Mouse (Mus musculus) granulocyte monocyte progenitor cell, adult 5-6 weeks (primary cell): Measurements from ENCODE around the gene Coro2a. TPM values are rescaled to one million over a fixed set of nuclear protein-coding genes. Genes with fewer than 3 reads are reported as not detected.

ENCODE experiments used
- ATAC-seq: replicated peaks from 2 replicates; pipeline ENCODE4 v1.8.0; 2016; ENCODE audit warnings: mild to moderate bottlenecking, moderate TSS enrichment, inconsistent platforms; ENCODE audit not compliant: poor library complexity, severe bottlenecking
- total RNA-seq, 2 experiments: library from RNA; stranded (forward) in 1 of 2; stranded (reverse) in 1 of 2; fragments of 200-712, 200-1000 nt in 1 of 2; fragments of >200 nt in 1 of 2; fragmentation: Nextera tagmentation in 1 of 2; gene quantifications; 2 replicates each; pipeline ENCODE4 v1.2.3; 2014 to 2017

The Coro2a gene
- total RNA-seq, 2 experiments from 2014 or later = 28.4 to 73.0 TPM

- ATAC-seq = peak; percentile 35
Observed at GRCm38 (mm10) chr4:46564247-46564646, 37.8 kb downstream of the Coro2a start.

DNA sequence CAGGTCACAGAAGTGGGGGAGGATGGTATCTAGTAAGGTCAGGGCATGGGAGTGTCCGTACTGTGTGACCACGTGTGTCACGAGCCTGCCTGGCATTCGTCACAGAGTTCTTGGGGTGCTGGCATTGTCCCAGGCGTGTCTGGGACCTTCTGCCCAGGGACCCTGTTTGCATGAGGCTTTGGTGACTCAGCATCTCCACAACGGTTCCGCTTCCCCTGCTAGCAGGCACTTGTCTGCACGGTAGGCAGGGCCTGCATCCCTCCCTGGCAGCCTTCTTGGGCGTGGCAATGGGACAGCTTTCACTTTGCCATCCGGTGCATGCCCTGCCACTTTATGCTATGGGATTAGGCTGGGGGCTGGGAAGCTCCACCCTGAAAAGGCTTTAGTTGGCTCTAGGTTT is 38.2 kb downstream of the Coro2a start:
- ATAC-seq = peak; percentile 94

DNA sequence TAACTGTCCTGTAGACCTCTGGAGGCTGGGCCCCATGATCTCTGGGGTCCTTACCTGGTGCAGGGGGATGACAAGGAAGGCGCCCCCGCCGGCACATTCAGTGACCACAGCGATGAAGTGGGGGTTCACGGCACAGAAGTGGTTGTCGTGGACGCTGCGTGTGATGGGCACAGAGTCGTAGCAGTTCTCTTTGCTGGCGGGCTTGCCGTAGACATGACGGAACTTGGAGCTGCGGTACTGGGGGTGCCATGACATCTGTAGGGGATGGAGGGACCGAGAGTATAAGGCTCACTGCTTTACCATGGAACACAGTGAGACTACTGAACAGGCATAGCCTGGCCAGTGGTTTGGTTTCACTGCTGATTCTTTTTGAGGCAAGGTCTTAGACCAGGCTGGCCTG is 39.2 kb downstream of the Coro2a start:
- no peak for ATAC-seq

GRCm38 (mm10) chr4:46562037-46562436 is 40.0 kb downstream of the Coro2a start:
- ATAC-seq = no peak

DNA sequence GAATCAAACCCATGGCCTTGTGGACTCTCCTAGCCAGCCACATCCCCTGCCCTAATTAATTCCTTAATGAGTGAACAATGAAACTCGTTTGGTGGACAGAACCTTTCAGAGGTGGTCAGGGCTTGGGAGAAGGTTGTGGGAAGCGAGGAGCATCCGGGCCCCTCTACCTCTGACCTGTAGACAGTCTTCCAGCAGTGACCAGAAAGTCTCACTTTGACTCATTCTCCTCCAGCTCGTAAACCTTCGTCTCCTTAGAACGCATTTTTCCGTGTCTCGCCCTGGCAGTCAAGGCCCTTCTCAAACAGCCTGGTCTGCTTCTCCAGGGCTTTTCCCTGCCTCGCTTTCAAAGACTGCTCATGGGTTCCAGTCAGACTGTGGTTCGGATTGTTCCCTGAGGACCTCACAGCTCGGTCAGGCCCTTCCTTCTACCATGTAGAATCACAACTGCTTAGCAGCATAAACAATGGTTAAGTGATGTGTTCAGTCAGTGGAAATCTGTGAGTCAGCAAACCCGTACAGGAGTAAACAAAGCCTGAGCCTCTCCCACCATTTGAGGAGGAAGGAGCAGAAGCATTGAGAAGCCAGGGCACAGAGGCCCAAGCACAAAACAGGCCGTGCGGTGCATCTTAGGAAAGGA is 41.8 kb downstream of the Coro2a start:
- ATAC-seq = no peak

GRCm38 (mm10) chr4:46558672-46559667 is 43.0 kb downstream of the Coro2a start:
- peak; percentile 51 for ATAC-seq

DNA sequence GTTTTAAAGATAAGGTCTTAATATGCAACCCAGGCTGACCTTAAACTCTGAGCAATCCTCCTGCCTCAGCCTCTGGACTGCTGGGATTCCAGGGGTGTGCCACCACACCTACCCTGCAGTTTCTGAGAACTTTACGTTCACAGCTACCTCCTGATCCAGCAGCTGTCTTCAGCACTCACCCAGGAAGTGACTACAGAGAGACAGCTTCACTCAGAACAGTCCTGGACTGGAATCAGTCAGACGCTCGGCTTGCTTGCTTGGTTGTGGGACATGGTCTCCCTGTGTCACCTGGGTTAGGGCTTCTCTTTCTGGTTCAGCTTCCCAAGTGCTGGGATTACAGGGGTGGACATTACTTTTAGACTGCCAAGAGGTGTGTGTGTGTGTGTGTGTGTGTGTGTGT is 45.1 kb downstream of the Coro2a start:
- no peak for ATAC-seq

DNA sequence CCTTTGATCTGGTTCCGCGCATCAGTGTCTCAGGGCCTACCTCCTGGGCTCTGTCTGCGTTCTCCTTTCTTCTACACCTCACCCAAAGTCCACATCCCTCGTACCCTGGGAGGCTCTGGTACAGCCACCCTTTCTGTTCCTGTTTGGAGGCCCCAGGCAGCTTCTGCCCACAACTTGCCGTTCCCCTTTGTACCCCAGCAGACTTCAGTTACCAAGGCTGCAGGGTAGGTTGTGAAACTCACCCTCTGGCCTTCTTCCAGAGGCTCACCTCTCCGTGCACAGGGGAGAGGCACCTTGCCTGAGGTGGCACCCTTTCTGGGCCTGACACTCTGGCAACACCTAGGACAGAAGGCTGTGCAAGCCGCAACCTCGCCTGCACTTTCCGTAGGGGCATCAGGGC is 46.2 kb downstream of the Coro2a start:
- peak; percentile 72 for ATAC-seq

DNA sequence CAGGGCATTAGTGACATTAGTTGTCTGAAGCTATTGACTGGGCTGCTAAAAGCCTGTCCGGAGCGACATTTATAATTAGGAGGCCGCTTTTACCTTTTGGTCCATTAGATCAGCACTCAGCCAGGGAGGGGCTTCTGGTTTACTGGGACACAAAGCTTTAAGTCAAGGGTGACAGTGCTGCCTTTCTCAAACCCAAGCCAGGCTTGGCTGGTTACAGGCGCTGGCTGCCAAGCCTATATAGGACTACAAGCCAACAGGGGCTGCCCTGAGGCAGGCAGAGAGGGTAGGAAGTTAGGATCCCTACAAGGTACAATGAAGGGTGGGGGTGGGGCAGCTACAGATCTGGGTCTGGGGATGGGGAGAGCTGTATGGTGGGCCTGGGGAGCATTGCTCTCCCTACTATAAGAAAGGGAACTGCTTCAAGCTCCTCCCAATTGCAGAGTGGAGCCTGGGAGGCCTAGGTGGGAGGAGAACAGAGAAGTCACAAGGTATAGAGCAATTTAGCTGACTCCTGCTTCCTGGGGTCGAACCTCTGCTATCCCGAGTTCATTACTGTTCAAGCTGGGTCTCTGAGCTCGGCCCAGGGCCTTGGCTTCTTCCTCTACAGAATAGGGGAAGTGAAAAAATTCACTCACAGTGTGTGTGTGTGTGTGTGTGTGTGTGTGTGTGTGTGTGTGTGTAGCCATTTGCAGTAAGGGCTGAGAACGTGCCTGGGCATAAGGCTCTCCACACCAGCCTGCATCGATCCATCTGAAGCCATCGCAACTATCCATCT is 47.5 kb downstream of the Coro2a start:
- peak; percentile 64 for ATAC-seq

DNA sequence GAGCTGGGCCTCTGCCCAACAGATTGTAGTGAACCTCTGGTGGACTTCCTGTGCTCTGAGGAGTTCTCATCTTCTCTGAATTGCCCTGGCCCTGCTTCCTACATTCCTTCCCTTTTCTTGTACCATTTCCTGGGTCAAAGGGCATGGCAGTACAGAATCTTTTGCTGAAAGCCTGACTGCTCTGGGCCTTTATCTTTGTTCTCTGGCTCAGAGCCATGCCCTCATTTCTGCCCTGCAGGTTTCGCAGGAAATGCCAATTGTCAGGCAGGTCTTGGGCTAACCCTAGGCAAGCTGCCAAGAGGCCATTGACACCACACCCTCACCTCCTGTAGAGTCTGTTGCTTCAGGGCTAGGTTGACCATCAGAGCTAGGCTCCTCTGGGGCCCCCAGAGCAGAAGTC is 48.1 kb downstream of the Coro2a start:
- ATAC-seq = peak; percentile 8; the same call in 1 of the 2 replicates

GRCm38 (mm10) chr4:46550406-46550805 is 51.6 kb downstream of the Coro2a start:
- no peak for ATAC-seq

DNA sequence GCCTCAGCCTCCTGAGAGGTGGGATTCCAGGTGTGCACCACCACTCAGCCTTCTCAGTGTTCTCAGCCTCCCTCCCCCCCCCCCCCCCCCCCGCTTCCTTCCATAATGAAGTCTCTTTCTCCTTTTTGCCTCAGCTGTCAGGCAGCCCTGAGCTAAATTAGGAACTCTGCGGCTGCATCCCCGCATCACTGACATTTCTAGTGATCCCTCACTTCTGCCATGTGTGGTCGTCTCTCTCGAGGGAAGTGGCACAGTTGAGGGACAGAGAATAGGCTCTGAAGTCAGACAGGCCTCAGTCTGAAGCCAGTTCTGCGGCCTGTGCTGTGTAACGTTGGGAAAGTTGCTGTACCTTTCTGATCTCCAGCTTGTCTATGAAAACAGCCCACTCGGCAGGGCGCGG is 52.0 kb downstream of the Coro2a start:
- ATAC-seq = no peak

DNA sequence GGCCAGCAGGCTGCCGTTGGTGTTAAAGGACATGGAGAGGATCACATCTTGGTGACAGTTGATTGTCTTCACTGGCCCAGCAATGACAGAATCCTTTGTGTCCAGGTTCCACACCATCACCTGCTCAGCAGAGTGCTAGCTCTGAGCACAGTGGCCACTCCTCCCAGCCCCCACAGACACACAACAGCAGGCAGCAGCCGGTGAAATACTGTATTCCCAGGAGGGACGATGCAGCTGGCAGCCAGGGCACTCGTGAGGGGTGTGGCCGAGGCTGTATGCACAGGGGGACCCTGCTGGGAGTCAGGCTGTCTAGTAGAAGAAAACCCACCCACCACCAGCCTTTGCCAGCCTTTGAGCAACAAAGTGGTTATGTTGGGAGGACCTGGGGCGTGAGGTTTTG is 55.3 kb downstream of the Coro2a start:
- ATAC-seq = no peak

GRCm38 (mm10) chr4:46545498-46545897 is 56.5 kb downstream of the Coro2a start:
- ATAC-seq = no peak

GRCm38 (mm10) chr4:46544313-46544712 is 57.7 kb downstream of the Coro2a start:
- ATAC-seq = peak; percentile 69; the same call in 1 of the 2 replicates

GRCm38 (mm10) chr4:46543366-46544050 is 58.5 kb downstream of the Coro2a start:
- ATAC-seq = no peak

DNA sequence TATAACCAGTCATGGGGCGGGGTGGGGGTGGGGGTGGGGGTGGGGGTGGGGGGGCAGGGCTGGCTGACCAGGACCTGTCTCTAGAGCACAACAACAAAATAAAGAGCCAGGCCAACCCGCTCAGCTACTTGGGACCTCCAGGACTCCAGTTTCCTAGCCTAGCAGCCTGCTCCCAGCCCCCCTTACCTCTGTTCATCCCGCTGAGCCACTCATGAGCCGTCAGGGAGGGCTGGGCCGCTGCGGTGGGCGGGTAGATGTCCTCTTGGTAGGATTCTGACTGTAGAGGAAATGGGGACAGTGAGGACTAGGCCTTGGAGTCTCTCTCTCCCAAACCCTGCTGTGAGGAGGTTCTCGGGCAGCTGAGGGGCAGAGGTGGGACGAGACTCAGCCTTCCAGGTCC is 60.3 kb downstream of the Coro2a start:
- no peak for ATAC-seq

- ATAC-seq = no peak
Observed at GRCm38 (mm10) chr4:46539167-46539566, 62.8 kb downstream of the Coro2a start.

DNA sequence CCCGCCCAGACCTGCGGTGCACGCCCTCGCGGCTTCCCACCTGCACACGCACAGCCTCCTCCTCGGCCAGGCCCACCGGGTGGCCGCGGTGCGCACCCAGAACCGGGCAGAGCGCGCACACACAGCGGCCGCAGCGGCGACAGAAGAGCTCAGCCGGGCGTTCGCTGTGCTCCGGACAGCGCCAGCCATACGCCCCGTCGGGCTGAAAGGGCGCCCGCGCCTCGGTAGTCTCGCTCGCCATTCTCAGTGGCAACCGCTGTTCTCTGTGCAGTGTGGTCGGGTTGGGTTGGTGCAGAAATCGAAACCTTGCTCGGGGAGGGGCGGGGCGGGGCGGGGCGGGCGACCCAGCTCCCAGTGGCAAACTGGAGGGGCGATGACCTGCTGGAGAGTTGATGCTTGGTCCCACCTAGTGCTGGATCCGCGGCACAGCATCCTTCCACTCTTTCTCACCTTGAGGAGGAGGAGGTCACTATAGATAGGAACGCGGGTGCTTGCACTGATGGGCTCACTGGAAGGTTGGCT is 66.1 kb downstream of the Coro2a start, which contains the start of gene Trim14:
Gene Trim14 (minus strand): TSS at position 302 of the 522 bp plus-strand sequence.
- ATAC-seq = peak; percentile 66
